Mouse (Mus musculus) bone marrow macrophage, adult 2 months (primary cell): ENCODE measurements around the gene Pnrc1.

Source experiments
- CTCF ChIP-seq: IDR thresholded peaks from 2 replicates; pipeline ENCODE4 v1.5.1; 2012; ENCODE audit warnings: low read depth, mild to moderate bottlenecking, low read length, moderate library complexity
- POLR2A ChIP-seq: IDR thresholded peaks from 2 replicates; pipeline ENCODE4 v1.6.1; 2012; ENCODE audit warnings: mild to moderate bottlenecking, low read depth, low read length, borderline replicate concordance

- no peak for TF ChIP-seq POLR2A
- no peak for TF ChIP-seq CTCF
These were observed 47.4 kb downstream of the Pnrc1 start for GRCm38 (mm10) chr4:33242536-33242935.
